Mouse (Mus musculus) limb, embryonic 14.5 days (tissue): ENCODE results near the gene Card11. TPM values are rescaled to one million over a fixed set of nuclear protein-coding genes. Genes with fewer than 3 reads are reported as not detected.

Experiments
- ATAC-seq: fragments of 200-750 bp; cut with Nextera tagmentation; 2 replicates; pipeline ENCODE4 v1.8.0; 2017; ENCODE audit warnings: low read depth, moderate number of reproducible peaks, moderate TSS enrichment; ENCODE audit not compliant: low FRiP score
- DNase-seq: peaks from one replicate; pipeline ENCODE4 v3.0.0-alpha.2; 2015; ENCODE audit warnings: low spot score
- H3K27ac ChIP-seq: fragments of 300-500 bp; sonication (generic); replicated peaks from 2 replicates; pipeline ENCODE4 v1.5.1; 2014; ENCODE audit warnings: low read depth, mild to moderate bottlenecking, low read length, moderate library complexity, mixed read lengths
- H3K27me3 ChIP-seq: fragments of 300-500 bp; sonication (generic); 2 replicates; pipeline ENCODE4 v1.6.1; 2014; ENCODE audit warnings: low read length, mixed read lengths; ENCODE audit not compliant: control insufficient read depth, insufficient read depth
- H3K36me3 ChIP-seq: fragments of 300-500 bp; sonication (generic); 2 replicates; pipeline ENCODE4 v1.6.1; 2014; ENCODE audit warnings: mild to moderate bottlenecking, low read length, moderate library complexity, mixed read lengths; ENCODE audit not compliant: control insufficient read depth, insufficient read depth
- H3K4me1 ChIP-seq: fragments of 300-500 bp; sonication (generic); 2 replicates; pipeline ENCODE4 v1.6.1; 2014; ENCODE audit warnings: antibody characterized with exemption, low read length, mixed read lengths; ENCODE audit not compliant: control insufficient read depth, insufficient read depth
- H3K4me2 ChIP-seq: fragments of 300-500 bp; sonication (generic); replicated peaks from 2 replicates; pipeline ENCODE4 v1.6.1; 2014; ENCODE audit warnings: low read depth, mild to moderate bottlenecking, low read length, moderate library complexity; ENCODE audit not compliant: severe bottlenecking
- H3K4me3 ChIP-seq: fragments of 300-500 bp; sonication (generic); replicated peaks from 2 replicates; pipeline ENCODE4 v1.5.1; 2014; ENCODE audit warnings: low read length
- H3K9ac ChIP-seq: fragments of 300-500 bp; sonication (generic); 2 replicates; pipeline ENCODE4 v1.6.1; 2014; ENCODE audit warnings: mild to moderate bottlenecking, low read depth, low read length, moderate library complexity; ENCODE audit not compliant: severe bottlenecking
- H3K9me3 ChIP-seq: fragments of 300-500 bp; sonication (generic); 2 replicates; pipeline ENCODE4 v1.6.1; 2016; ENCODE audit warnings: low read length; ENCODE audit not compliant: control insufficient read depth
- POLR2A ChIP-seq: fragments of 200-500 bp; IDR thresholded peaks from 2 replicates; pipeline ENCODE4 v1.8.0; 2012; ENCODE audit warnings: inconsistent platforms, mild to moderate bottlenecking, moderate library complexity, borderline replicate concordance; ENCODE audit not compliant: insufficient read depth, insufficient read length; ENCODE audit errors: extremely low read depth
- WGBS: fragments of 180-500 bp; shearing (Covaris S2); extraction: QIAGEN DNeasy Blood & Tissue Kit; methylation state at CpG from one replicate; pipeline ENCODE4 v1.1.7; 2014; 5-methylcytosine and 5-hydroxymethylcytosine counted together
- polyA plus RNA-seq, 2 experiments: library from polyadenylated mRNA; depleted of rRNA in 1 of 2; stranded (reverse) in 1 of 2; unstranded in 1 of 2; fragments of >200 nt; fragmentation: Nextera tagmentation in 1 of 2; extraction: Ambion mirVana in 1 of 2; gene quantifications; 2 replicates each; pipeline versions ENCODE4 v1.2.1 to v1.2.3; 2012 to 2014

The Card11 gene
- polyA plus RNA-seq, 2 experiments, result 0.53 to 0.66 TPM

DNA sequence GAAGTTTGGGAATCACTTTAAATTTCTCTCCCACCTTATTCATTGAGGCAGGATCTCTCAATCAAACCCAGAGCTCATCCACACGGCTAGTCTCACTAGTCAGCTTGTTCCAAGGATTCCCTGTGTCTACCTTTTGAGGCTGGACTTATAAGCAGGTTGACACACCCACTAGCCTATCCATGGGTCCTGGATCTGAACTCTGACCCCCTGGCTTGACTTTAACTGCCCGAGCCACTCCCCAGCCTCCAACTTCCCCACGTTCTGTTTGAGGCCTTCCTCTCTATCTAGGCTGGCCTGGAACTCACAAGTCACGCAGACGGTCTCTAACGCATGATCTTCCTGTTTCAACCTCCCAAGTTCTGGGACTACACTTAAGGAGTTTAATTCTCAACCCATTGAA is 54.3 kb downstream of the Card11 start:
- no peak overlapping the region for H3K4me3 ChIP-seq
- H3K4me1 ChIP-seq, result no peaks in the 10 kb centered on the region
- H3K9ac ChIP-seq, result no peak overlapping the region
- no peak overlapping the region for H3K27ac ChIP-seq
- no peak for TF ChIP-seq POLR2A
- 77% methylated on average over 6 of the region's 6 CpGs for WGBS
- H3K36me3 ChIP-seq, result no peaks in the 10 kb centered on the region
- H3K27me3 ChIP-seq, result no peaks in the 10 kb centered on the region
- no peaks in the 10 kb centered on the region for H3K9me3 ChIP-seq
- H3K4me2 ChIP-seq, result no peak overlapping the region
- DNase-seq (no peak), ATAC-seq (no peak)

- no peaks in the 10 kb centered on the region for H3K36me3 ChIP-seq
- no peak overlapping the region for H3K27ac ChIP-seq
- peaks cover 2% of the 10 kb centered on the region; the same call in 1 of the 2 replicates for H3K4me1 ChIP-seq
- TF ChIP-seq POLR2A, result no peak
- DNase-seq, result no peak
- no peaks in the 10 kb centered on the region for H3K27me3 ChIP-seq
- H3K4me2 ChIP-seq, result no peak overlapping the region
- H3K4me3 ChIP-seq, result no peak overlapping the region
- ATAC-seq, result no peak
- WGBS, result 70% methylated on average over 18 of the region's 18 CpGs
- H3K9me3 ChIP-seq, result no peaks in the 10 kb centered on the region
- H3K9ac ChIP-seq, result no peak overlapping the region
Observed at GRCm38 (mm10) chr5:140944382-140945125, 55.8 kb downstream of the Card11 start.

DNA sequence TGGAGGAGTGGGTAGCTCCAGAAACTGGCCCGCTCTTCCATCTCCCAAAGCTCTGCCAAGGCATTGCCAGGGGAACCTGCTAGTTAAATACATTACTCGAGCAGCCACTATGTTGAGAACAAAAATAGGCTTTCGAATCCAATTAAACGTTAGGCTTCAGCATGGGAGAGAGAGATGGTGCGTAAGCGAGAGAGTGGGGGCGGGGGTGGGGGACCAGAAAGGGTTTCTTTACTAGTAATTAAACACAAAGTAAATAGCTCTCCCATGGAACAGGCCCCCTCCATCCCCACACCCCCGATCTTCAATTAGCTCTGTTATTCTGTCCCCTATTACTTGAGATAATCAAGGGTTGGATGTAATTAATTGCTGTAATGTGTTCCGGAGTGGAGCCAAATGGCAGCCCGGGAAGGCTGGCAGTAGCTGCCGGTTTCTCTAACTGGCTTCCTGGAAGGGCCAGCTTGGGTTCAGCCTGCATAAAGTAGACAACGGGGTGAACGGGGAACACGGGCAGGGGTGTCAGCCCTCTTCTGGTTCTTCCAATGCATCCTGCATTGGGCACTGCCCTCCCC is 59.4 kb downstream of the Card11 start:
- 0 out of 2 replicates have a peak overlapping the region, but pooled peaks have one; percentile 5 for H3K4me2 ChIP-seq
- no peaks in the 10 kb centered on the region for H3K27me3 ChIP-seq
- no peak overlapping the region for H3K4me3 ChIP-seq
- WGBS, result 37% methylated on average over 14 of the region's 14 CpGs
- H3K9ac ChIP-seq, result no peak overlapping the region
- no peak for TF ChIP-seq POLR2A
- no peak overlapping the region for H3K27ac ChIP-seq
- DNase-seq, result no peak
- H3K9me3 ChIP-seq, result no peaks in the 10 kb centered on the region
- no peaks in the 10 kb centered on the region for H3K36me3 ChIP-seq
- H3K4me1 ChIP-seq, result peaks cover 2% of the 10 kb centered on the region; the same call in 1 of the 2 replicates
- no peak for ATAC-seq

DNA sequence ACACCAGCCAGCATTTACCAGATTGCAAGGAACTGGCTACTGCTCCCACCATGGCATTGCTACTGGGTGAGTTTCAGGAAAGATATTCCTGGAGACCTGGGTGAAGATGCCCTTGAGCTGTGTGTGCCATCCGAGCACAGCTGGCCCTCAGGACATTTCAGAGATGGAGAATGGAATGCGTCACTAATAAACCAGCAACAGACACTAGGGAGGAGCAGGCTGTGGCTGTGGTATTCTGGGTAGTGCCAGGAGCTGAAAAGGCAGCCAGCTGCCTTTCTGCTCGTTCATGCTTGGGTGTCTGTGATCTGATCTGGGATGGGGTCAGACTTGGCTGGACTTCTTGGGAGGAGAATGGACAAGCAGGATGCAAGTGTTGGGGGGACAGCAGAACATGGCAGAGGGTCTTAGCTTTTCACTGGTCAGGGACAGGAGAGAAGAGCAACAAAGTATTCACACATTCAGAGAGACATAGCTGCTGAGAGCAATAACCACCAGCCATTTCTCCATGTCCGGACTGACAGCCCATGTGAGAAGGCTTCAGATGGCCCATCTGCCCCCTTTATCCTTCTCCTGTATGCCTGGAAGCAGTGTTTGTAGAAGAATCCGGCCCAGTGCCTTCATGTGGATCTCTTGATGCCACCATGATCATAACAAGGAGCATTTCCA is 60.0 kb downstream of the Card11 start:
- WGBS, result 54% methylated on average over 5 of the region's 5 CpGs
- H3K9me3 ChIP-seq, result no peaks in the 10 kb centered on the region
- no peaks in the 10 kb centered on the region for H3K36me3 ChIP-seq
- H3K4me2 ChIP-seq, result no peak overlapping the region
- H3K27ac ChIP-seq, result no peak overlapping the region
- ATAC-seq, result no peak
- H3K27me3 ChIP-seq, result no peaks in the 10 kb centered on the region
- DNase-seq, result no peak
- H3K9ac ChIP-seq, result no peak overlapping the region
- TF ChIP-seq POLR2A, result no peak
- H3K4me1 ChIP-seq, result peaks cover 2% of the 10 kb centered on the region; the same call in 1 of the 2 replicates
- H3K4me3 ChIP-seq, result no peak overlapping the region

DNA sequence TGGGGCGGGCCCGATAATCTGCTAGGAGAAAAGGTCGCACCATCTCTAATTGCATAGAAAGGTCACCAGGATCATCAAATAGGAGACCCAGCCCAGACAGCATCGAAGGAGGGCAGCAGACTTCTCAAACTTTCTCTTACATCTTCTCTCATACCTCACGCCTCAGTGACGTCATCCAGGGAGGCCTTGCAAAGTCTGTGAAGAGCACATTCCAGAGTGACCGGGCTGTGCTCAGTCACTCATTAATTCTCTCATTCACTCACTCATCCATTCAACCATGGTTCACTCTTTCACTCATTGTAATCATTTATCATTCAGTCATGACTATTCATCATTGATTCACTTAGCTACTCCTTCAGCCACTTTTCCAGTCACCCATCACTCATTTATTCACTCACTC is 63.6 kb downstream of the Card11 start:
- H3K9ac ChIP-seq, result no peak overlapping the region

More for the DNA sequence above, 63.6 kb downstream of the Card11 start:
- ATAC-seq (no peak), DNase-seq (no peak)
- Histone ChIP-seq H3K4me2 (no peak overlapping the region), H3K27me3 (no peaks in the 10 kb centered on the region), H3K27ac (no peak overlapping the region), H3K4me1 (peaks cover 5% of the 10 kb centered on the region), H3K4me3 (no peak overlapping the region), H3K36me3 (no peaks in the 10 kb centered on the region), H3K9me3 (no peaks in the 10 kb centered on the region)
- WGBS, result 86% methylated on average over 7 of the region's 7 CpGs
- no peak for TF ChIP-seq POLR2A
